Mouse (Mus musculus) heart, postnatal 25 days (tissue): ENCODE data around the gene Tmem95. TPM values are rescaled to one million over a fixed set of nuclear protein-coding genes. Genes with fewer than 3 reads are reported as not detected.
A peak's percentile ranks its signal among the peaks of the same experiment; 100 is the strongest.

Source experiments
- DNase-seq: peaks from one replicate; pipeline ENCODE4 v3.0.0; 2022; ENCODE audit warnings: low spot score
- intact Hi-C: fragments of 180-260 bp; cut with DNase I; formaldehyde crosslinking; loops from one replicate; pipeline ENCODE4 v1.15.1; 2025
- total RNA-seq, 2 experiments: library from RNA; stranded (reverse); gene quantifications; 2 replicates each; pipeline ENCODE4 v1.2.3; 2021

Tmem95 gene
- total RNA-seq, 2 experiments from 2014 or later = not detected

GRCm38 (mm10) chr11:69912716-69913530 is 35.1 kb upstream of the Tmem95 start:
- intact Hi-C loops = no loop called here
- no peak for DNase-seq

- intact Hi-C loops = no loop called here
- DNase-seq = no peak
Observed at GRCm38 (mm10) chr11:69911701-69912100, 33.9 kb upstream of the Tmem95 start.

DNA sequence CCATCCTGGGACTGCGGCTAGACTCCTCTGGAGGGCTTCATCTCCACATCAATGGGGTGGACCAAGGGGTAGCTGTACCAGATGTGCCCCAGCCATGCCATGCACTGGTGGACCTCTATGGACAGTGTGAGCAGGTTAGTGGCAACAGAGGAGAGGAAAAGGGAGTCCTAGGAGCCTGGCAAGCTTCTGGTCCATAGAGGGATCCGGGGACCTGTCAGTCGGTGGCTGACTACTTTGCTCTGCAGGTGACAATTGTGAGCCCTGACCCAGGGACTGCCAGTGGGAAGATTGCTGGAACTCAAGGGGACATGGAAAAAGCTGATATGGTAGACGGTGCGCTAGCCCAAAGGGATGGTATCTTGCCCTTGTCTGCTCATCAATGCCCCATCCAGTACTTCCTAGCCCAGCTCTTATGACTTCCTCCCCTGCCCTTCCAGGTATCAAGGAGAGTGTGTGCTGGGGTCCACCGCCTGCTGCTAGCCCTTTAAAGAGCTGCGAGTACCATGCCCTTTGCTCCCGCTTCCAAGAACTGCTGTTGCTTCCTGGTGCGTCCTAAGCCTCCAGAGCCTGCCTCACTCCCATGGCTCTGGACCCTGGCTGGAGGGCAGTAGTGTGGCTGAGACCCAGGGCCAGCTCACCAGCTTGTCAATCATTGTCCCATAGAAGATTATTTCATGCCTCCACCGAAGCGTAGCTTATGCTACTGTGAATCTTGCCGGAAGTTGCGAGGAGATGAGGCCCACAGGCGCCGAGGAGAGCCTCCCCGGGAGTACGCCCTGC is 33.2 kb upstream of the Tmem95 start:
- intact Hi-C loops = no loop called here
- DNase-seq = no peak

DNA sequence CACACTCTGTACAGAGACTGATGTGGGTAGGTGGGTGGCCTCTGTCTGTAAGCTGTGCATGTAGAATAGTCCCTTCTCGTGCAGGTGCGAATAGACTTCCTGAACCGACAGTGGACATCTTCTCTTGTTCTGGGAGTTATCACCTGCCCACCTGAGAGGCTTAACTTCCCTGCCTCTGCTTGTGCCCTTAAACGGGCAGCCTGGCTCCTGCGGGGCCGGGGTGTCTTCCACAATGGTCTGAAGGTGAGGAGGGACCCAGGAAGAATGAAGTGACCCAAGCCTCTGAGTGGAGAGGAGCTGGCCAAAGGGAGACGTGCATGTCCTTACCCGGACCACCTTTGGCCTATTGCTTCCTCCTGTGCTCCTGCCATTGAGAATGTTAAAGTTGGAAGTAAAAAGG is 32.4 kb upstream of the Tmem95 start:
- intact Hi-C loops = no loop called here
- no peak for DNase-seq

DNA sequence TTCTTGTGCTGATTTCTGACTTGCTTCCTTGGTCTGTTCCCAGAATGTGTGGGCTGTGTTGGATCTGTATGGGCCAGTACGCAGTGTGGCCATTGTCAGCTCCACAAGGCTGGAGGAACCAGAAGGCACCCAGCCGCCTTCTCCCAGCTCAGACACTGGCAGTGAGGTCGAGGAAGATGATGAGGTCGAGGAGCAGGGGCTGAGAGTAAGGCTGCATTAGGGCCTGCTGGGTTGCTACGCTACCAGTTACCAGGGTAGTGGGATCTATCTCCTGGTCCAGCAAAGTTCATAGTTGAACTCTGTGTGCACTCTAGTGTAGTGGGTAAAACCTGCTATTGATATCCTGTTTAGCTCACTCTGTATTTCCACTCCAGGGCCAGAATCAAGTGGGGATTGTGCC is 31.4 kb upstream of the Tmem95 start:
- intact Hi-C loops = no loop called here

DNA sequence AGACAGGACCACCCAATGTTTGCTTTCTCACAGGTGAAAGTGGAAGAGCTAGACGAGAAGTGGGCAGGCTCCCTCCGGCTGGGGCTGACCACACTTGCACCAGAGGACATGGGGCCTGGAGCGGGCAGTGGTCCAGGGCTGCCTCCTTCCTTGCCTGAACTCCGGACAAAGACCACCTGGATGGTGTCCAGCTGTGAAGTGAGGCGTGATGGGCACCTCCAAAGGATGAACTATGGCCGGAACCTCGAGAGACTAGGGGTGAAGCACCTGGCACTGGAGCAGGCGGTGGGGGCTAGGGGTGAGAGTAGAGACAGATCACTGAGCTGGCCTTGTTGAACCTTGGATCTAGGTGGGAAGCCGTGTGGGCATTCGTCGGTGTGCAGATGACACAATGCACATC is 30.8 kb upstream of the Tmem95 start:
- no peak for DNase-seq
- intact Hi-C loops = no loop called here

More for the DNA sequence above, 31.4 kb upstream of the Tmem95 start:
- no peak for DNase-seq

GRCm38 (mm10) chr11:69904311-69904710 is 26.5 kb upstream of the Tmem95 start:
- intact Hi-C loops = no loop called here
- no peak for DNase-seq

DNA sequence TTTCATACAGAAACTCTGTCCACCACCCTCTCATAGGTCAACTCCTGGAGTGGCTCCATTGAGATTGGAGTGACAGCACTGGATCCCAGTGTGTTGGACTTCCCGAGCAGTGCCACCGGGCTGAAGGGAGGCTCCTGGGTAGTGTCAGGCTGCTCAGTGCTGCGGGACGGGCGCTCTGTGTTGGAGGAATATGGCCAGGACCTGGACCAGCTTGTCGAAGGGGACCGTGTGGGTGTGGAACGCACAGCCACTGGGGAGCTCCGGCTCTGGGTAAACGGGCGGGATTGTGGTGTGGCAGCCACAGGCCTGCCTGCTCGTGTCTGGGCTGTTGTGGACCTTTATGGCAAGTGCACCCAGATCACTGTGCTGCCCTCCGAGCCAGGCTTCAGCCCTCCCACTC is 25.2 kb upstream of the Tmem95 start:
- DNase-seq = no peak
- intact Hi-C loops = no loop called here

DNA sequence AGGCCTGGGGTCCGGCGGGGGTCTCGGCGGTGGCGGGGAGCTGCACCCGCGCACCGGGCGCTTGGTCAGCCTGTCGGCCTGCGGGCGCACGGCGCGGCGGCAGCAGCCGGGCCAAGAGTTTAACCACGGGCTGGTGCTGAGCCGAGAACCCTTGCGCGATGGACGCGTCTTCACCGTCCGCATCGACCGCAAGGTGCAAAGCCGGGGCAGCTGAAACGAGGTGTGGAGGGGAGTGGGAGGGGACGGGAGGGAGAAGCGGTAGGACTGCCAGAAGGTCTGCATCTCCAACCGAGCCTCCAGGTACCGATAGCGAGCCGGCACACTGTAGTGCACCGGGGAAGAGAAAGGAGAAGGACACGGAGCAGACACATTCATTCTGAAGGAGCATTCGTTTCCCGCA is 24.2 kb upstream of the Tmem95 start:
- intact Hi-C loops = no loop called here
- no peak for DNase-seq

DNA sequence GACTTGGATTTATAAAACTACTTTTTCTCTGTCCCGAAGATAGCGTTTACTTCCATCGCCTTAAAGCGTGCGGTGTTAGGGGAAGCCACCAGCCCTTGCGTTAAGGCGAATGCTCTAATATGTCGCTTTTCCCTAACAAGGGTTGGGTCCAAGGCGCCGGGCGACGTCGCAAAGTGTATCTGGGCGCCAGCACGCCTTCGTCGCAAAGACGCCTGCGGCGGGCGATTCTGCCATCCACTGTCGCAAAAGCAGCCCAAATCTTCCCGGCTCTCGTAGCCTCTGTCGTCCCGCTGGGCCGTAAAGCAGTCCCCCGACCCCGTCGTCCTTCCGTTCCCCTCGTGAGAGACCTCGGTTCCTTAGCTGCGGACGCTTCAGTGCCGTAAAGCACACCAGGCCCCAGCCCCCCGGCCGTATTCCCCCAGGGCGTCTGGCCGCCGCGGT is 23.6 kb upstream of the Tmem95 start:
- peak; percentile 95 for DNase-seq
- intact Hi-C loops = no loop called here

GRCm38 (mm10) chr11:69900471-69901405 is 22.9 kb upstream of the Tmem95 start, which contains the start of the genes 2810408A11Rik and Neurl4:
Gene 2810408A11Rik (minus strand): TSS chr11:69900987.
Gene Neurl4 (plus strand): TSS chr11:69901072.
- DNase-seq = peak; percentile 87
- intact Hi-C loops = no loop called here

DNA sequence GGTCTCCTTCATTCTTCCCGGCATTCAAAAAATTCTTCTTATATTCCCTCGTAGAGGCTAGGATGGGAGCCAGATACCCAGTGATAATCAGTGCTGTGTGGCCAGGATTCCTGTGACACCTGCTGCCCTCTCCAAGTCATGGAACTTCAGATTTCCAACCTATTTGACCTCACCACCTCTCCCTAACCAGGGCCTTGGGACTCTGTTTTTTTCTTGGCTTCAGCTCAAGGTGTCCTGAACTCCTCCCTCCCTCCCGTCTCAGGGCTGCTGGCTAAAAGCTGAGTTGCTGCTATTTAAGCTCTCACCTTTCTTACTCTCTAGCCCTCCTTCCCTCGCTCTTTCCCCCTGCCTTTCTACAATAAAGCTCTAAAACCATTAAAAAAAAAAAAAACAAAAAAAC is 22.1 kb upstream of the Tmem95 start:
- DNase-seq = no peak
- intact Hi-C loops = loop anchor here (2.0 kb wide), 1 partner anchor 17 kb away; no protein-coding TSS in a partner anchor

GRCm38 (mm10) chr11:69895291-69895690 is 17.5 kb upstream of the Tmem95 start, which contains the start of gene Acap1:
Gene Acap1 (minus strand): TSS chr11:69895539.
- DNase-seq = no peak
- intact Hi-C loops = no loop called here

DNA sequence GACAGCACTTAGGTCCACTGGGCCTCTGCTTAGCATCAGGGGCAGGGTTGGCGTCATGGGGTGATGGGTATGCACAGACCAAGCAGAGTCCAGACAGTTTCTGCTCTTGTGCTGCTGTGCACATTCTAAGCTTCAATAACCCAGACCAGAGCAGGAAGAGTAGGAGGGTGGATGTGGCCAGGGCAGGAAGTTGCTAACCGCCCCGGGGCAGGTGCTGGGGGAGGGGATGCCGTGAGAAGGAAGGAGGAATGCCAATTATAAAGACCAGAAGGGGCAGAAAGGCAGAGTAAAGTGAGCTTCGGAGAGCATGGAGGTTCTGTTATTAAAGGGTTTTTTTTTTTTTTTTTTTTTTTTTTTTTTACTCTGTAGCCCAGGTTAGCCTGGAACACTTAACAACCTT is 16.9 kb upstream of the Tmem95 start:
- intact Hi-C loops = no loop called here
- DNase-seq = no peak

- no peak for DNase-seq
- intact Hi-C loops = no loop called here
Observed at GRCm38 (mm10) chr11:69891482-69891881, 13.7 kb upstream of the Tmem95 start.

- no peak for DNase-seq
- intact Hi-C loops = no loop called here
Observed at GRCm38 (mm10) chr11:69886907-69887635, 9.3 kb upstream of the Tmem95 start.

DNA sequence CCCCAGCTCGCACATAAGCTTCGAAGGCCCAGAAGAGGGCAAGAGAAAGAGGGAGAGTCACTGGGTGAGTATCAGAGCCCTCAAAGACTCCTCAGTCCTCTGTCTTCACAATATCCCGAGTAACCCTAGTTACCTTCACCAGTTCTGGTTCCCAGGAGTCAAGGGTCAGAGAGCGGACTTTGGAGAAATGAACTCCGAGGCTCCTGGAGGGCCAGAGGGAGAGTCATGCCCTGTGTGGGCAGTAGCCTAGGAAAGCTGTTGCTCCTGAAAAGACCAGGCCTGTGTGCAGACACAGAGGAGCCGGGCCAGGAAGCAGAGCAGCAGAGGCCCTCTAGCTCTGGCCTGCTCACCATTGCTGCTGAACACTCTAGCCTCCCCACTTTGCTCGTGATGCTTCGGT is 6.8 kb upstream of the Tmem95 start:
- intact Hi-C loops = no loop called here
- DNase-seq = no peak

GRCm38 (mm10) chr11:69884240-69884639 is 6.4 kb upstream of the Tmem95 start:
- no peak for DNase-seq
- intact Hi-C loops = no loop called here

DNA sequence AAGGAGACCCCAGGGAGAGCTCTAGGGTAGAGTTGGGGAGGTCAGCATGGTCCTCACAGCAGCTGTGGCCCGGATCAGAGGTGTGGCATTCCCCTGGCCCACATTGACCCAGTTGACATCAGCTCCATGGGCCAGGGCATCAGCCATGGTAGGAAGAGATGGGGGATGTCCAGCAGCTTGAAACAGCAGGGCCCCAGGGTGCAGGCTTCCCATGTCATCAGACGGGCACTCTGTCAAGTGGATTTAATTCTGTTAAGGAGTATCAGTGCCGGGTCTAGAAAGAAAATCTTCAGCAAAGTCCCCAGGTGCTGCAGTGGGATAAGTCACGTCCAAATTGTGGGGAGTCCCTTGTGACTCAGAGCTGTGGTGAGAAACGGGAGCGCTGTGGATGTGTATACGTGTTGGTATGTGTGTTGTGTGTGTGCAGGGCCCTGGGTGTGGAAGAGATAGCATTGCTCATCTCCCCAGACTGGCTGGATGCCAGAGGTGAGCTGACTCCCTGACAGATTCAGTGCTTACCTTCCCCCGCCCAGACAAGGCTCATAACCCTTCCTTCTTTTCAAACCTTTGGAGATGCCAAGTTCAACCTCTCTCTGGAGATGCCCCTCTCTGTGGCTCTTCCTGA is 5.8 kb upstream of the Tmem95 start:
- no peak for DNase-seq
- intact Hi-C loops = loop anchor here (2.0 kb wide), 1 partner anchor 15 kb away; no protein-coding TSS in a partner anchor
